Mouse (Mus musculus) testis, postnatal 14 days (tissue): ENCODE data around the gene Vmo1.
"Not testable (repeated sequence)": the region's sequence is repeated elsewhere in the genome, so short reads cannot be mapped to it uniquely, and the experiment has no call there.

ENCODE experiments used
- DNase-seq: peaks from one replicate; pipeline ENCODE4 v3.0.0; 2021; ENCODE audit warnings: low spot score

Gene Vmo1

GRCm38 (mm10) chr11:70514288-70514687, at the start of gene Vmo1:
Vmo1 (minus strand) TSS chr11:70514616.
- DNase-seq, result no peak

GRCm38 (mm10) chr11:70563470-70564275, 49.3 kb upstream of the Vmo1 start:
- DNase-seq, result peak; percentile 21

GRCm38 (mm10) chr11:70562995-70563469, 48.6 kb upstream of the Vmo1 start:
- no peak for DNase-seq

- DNase-seq, result peak; percentile 93
Measured at GRCm38 (mm10) chr11:70562287-70562994, 48.0 kb upstream of the Vmo1 start, which contains the start of gene Mink1. Mink1 (plus strand) TSS chr11:70562881.

GRCm38 (mm10) chr11:70561937-70562286, 47.5 kb upstream of the Vmo1 start:
- no peak for DNase-seq

GRCm38 (mm10) chr11:70557545-70557944, 43.1 kb upstream of the Vmo1 start:
- no peak for DNase-seq

- DNase-seq, result no peak
Measured at GRCm38 (mm10) chr11:70553940-70554339, 39.5 kb upstream of the Vmo1 start.

GRCm38 (mm10) chr11:70551526-70551925, 37.1 kb upstream of the Vmo1 start:
- no peak for DNase-seq

- DNase-seq, result no peak
Measured at GRCm38 (mm10) chr11:70544496-70544895, 30.1 kb upstream of the Vmo1 start.

GRCm38 (mm10) chr11:70541415-70541814, 27.0 kb upstream of the Vmo1 start:
- DNase-seq, result no peak

- DNase-seq, result no peak
Measured at GRCm38 (mm10) chr11:70540928-70541327, 26.5 kb upstream of the Vmo1 start.

- DNase-seq, result peak; percentile 77
Measured at GRCm38 (mm10) chr11:70539877-70540587, 25.6 kb upstream of the Vmo1 start, which contains the start of gene Pld2. Pld2 (plus strand) TSS chr11:70540064.

- DNase-seq, result no peak
Measured at GRCm38 (mm10) chr11:70539423-70539822, 25.0 kb upstream of the Vmo1 start.

- DNase-seq, result no peak
Measured at GRCm38 (mm10) chr11:70532839-70533238, 18.4 kb upstream of the Vmo1 start, which contains the start of gene Gm40193. Gm40193 (minus strand) TSS chr11:70532939.

GRCm38 (mm10) chr11:70531065-70531464, 16.6 kb upstream of the Vmo1 start:
- not testable (repeated sequence) for DNase-seq

GRCm38 (mm10) chr11:70528610-70529009, 14.2 kb upstream of the Vmo1 start:
- DNase-seq, result no peak

GRCm38 (mm10) chr11:70526211-70526610, 11.8 kb upstream of the Vmo1 start:
- DNase-seq, result no peak

- DNase-seq, result no peak
Measured at GRCm38 (mm10) chr11:70525726-70526125, 11.3 kb upstream of the Vmo1 start.

GRCm38 (mm10) chr11:70525184-70525678, 10.8 kb upstream of the Vmo1 start, which contains the start of gene Psmb6:
Psmb6 (plus strand) TSS chr11:70525367.
- DNase-seq, result peak; percentile 97

GRCm38 (mm10) chr11:70524782-70525181, 10.4 kb upstream of the Vmo1 start:
- no peak for DNase-seq

- DNase-seq, result not testable (repeated sequence)
Measured at GRCm38 (mm10) chr11:70523306-70523989, 9.0 kb upstream of the Vmo1 start.
